14 mouse cellular contexts compared by ENCODE assay signal in genomic region chr10:61967207-61967606, GRCm38 (mm10). TPM values are rescaled to one million over a fixed set of nuclear protein-coding genes. Genes with fewer than 3 reads are reported as not detected.
"Had no signal": no experiment of that assay in that cellular context is flagged by ENCODE, and none has a peak within 500 bp of the region (broad histone marks: within the 10 kb centered on the region; RNA-seq: fewer than 3 reads in every experiment).

No protein-coding gene starts in this region.

- DNase-seq: kidney, adult 8-10 months; kidney, postnatal 10 days; kidney, postnatal 4 days; lung, adult 18-20 months; right cerebral cortex, adult 18-20 months; right cerebral cortex, postnatal 25 days; thymus, postnatal 36 days had no signal

- H3K9me3 ChIP-seq: limb, embryonic 13.5 days; midbrain, embryonic 13.5 days; neural tube, embryonic 15.5 days had no signal

- H3K9ac ChIP-seq: limb, embryonic 13.5 days; liver, embryonic 14.5 days; midbrain, embryonic 13.5 days; neural tube, embryonic 15.5 days had no signal

- H3K4me3 ChIP-seq: layer of hippocampus, adult 2 months; limb, embryonic 13.5 days; midbrain, embryonic 13.5 days; myocyte; neural tube, embryonic 15.5 days had no signal

- H3K4me2 ChIP-seq: limb, embryonic 13.5 days; midbrain, embryonic 13.5 days; neural tube, embryonic 15.5 days had no signal

- ATAC-seq: midbrain, embryonic 13.5 days had no signal

- H3K36me3 ChIP-seq: limb, embryonic 13.5 days; midbrain, embryonic 13.5 days; neural tube, embryonic 15.5 days had no signal

- H3K27ac ChIP-seq: layer of hippocampus, adult 2 months; limb, embryonic 13.5 days; liver, embryonic 14.5 days; midbrain, embryonic 13.5 days; neural tube, embryonic 15.5 days had no signal

RNA-seq across cellular contexts. Expression of gene Col13a1, which starts 11.7 kb away (rescaled TPM):
- total RNA-seq: megakaryocyte-erythroid progenitor cell, adult 5-6 weeks had no signal
